Mouse (Mus musculus) olfactory bulb, adult 2 months (tissue): ENCODE measurements around the gene Pik3cb.

Source experiments
- CTCF ChIP-seq: fragments of 200-500 bp; IDR thresholded peaks from 2 replicates; pipeline ENCODE4 v1.5.1; 2012; ENCODE audit warnings: low read depth, mild to moderate bottlenecking, low read length, moderate library complexity; ENCODE audit not compliant: insufficient read depth
- POLR2A ChIP-seq: fragments of 200-500 bp; IDR thresholded peaks from 2 replicates; pipeline ENCODE4 v1.6.1; 2012; ENCODE audit warnings: mild to moderate bottlenecking, low read depth, low read length, moderate library complexity; ENCODE audit not compliant: insufficient read depth

GRCm38 (mm10) chr9:99180272-99180671 is 39.9 kb upstream of the Pik3cb start:
- TF ChIP-seq CTCF (no peak), POLR2A (no peak)
